Mouse (Mus musculus) MEL (cell line): Measurements from ENCODE around the gene Wdsub1. TPM values are rescaled to one million over a fixed set of nuclear protein-coding genes. Genes with fewer than 3 reads are reported as not detected.

ENCODE experiments used
- DNase-seq: peaks from one replicate; pipeline ENCODE4 v3.0.0; 2011; ENCODE audit warnings: low read depth, low spot score
- H3K27ac ChIP-seq: 2 replicates; pipeline ENCODE4 v1.5.1; 2012; ENCODE audit warnings: low read depth, mild to moderate bottlenecking, control low read depth, low read length, moderate library complexity; ENCODE audit not compliant: control insufficient read depth
- H3K27me3 ChIP-seq, 2 experiments: fragments of 150-350 bp in 1 of 2; sonication (generic) in 1 of 2; 2 replicates each; pipeline ENCODE4 v1.6.1; 2012; ENCODE audit warnings: low read length in 2 of 2, mild to moderate bottlenecking in 2 of 2, improper control_type of control experiment in 1 of 2, moderate library complexity in 1 of 2; ENCODE audit not compliant: insufficient read depth in 2 of 2, control insufficient read depth in 1 of 2
- H3K36me3 ChIP-seq, 2 experiments: 2 replicates each; pipeline ENCODE4 v1.6.1; 2012 to 2014; ENCODE audit warnings: low read length in 2 of 2, improper control_type of control experiment in 1 of 2, inconsistent platforms in 1 of 2, mild to moderate bottlenecking in 1 of 2; ENCODE audit not compliant: insufficient read depth in 2 of 2, control insufficient read depth in 1 of 2
- H3K4me1 ChIP-seq, 2 experiments: fragments of 150-350 bp in 1 of 2; sonication (generic) in 1 of 2; 2 replicates each; pipeline ENCODE4 v1.6.1; 2012; ENCODE audit warnings: low read length in 2 of 2, improper control_type of control experiment in 1 of 2, mild to moderate bottlenecking in 1 of 2; ENCODE audit not compliant: insufficient read depth in 2 of 2, control insufficient read depth in 1 of 2
- H3K4me3 ChIP-seq, 2 experiments: fragments of 150-350 bp in 1 of 2; sonication (generic) in 1 of 2; 2 replicates each; pipeline ENCODE4 v1.5.1; 2012; ENCODE audit warnings: low read depth in 2 of 2, low read length in 2 of 2, mild to moderate bottlenecking in 2 of 2, moderate library complexity in 2 of 2, control low read depth in 1 of 2, improper control_type of control experiment in 1 of 2; ENCODE audit not compliant: control insufficient read depth in 1 of 2, insufficient read depth in 1 of 2
- H3K79me2 ChIP-seq: 2 replicates; pipeline ENCODE4 v1.6.1; 2012; ENCODE audit warnings: mild to moderate bottlenecking, low read length, moderate library complexity; ENCODE audit not compliant: control insufficient read depth, poor library complexity, insufficient read depth
- H3K9ac ChIP-seq: 2 replicates; pipeline ENCODE4 v1.6.1; 2012; ENCODE audit warnings: low read depth, mild to moderate bottlenecking, control low read depth, low read length, moderate library complexity; ENCODE audit not compliant: control insufficient read depth, poor library complexity, severe bottlenecking
- H3K9me3 ChIP-seq: fragments of 150-350 bp; sonication (generic); replicated peaks from 2 replicates; pipeline ENCODE4 v1.6.1; 2012; ENCODE audit warnings: mild to moderate bottlenecking, low read length, improper control_type of control experiment, moderate library complexity; ENCODE audit not compliant: insufficient read depth
- BHLHE40 ChIP-seq: IDR thresholded peaks from 2 replicates; pipeline ENCODE4 v1.6.1; 2012; ENCODE audit warnings: low read depth, mild to moderate bottlenecking, inconsistent platforms, low read length, improper control_type of control experiment, borderline replicate concordance
- CHD2 ChIP-seq: IDR thresholded peaks from 2 replicates; pipeline ENCODE4 v1.6.1; 2011; ENCODE audit warnings: low read length, improper control_type of control experiment
- CTCF ChIP-seq, 3 experiments: IDR thresholded peaks in 2 of 3; conservative IDR thresholded peaks in 1 of 3; 2 replicates each; pipeline ENCODE4 v1.5.1; 2011 to 2012; ENCODE audit warnings: low read length in 3 of 3, low read depth in 2 of 3, mild to moderate bottlenecking in 2 of 3, improper control_type of control experiment in 1 of 3, inconsistent platforms in 1 of 3, mixed read lengths in 1 of 3, moderate library complexity in 1 of 3; ENCODE audit not compliant: control insufficient read depth in 1 of 3, insufficient read depth in 1 of 3, poor library complexity in 1 of 3, severe bottlenecking in 1 of 3
- ELF1 ChIP-seq: IDR thresholded peaks from 2 replicates; pipeline ENCODE4 v1.6.1; 2014; ENCODE audit warnings: low read depth, mild to moderate bottlenecking, inconsistent platforms, low read length, improper control_type of control experiment, moderate library complexity
- GABPA ChIP-seq: IDR thresholded peaks from 2 replicates; pipeline ENCODE4 v1.6.1; 2012; ENCODE audit warnings: low read depth, mild to moderate bottlenecking, inconsistent platforms, low read length, improper control_type of control experiment, moderate library complexity
- GATA1 ChIP-seq: IDR thresholded peaks from 2 replicates; pipeline ENCODE4 v1.6.1; 2011; ENCODE audit warnings: low read depth, low read length, improper control_type of control experiment
- HCFC1 ChIP-seq: IDR thresholded peaks from 2 replicates; pipeline ENCODE4 v1.6.1; 2012; ENCODE audit warnings: low read depth, mild to moderate bottlenecking, inconsistent platforms, low read length, improper control_type of control experiment, moderate library complexity
- KAT2A ChIP-seq: conservative IDR thresholded peaks from 2 replicates; pipeline ENCODE4 v1.6.1; 2012; ENCODE audit warnings: low read depth, low read length, improper control_type of control experiment, inconsistent platforms
- MAX ChIP-seq: IDR thresholded peaks from 2 replicates; pipeline ENCODE4 v1.6.1; 2011; ENCODE audit warnings: low read length, improper control_type of control experiment
- MEF2A ChIP-seq: IDR thresholded peaks from 2 replicates; pipeline ENCODE4 v1.6.1; 2014; ENCODE audit warnings: low read depth, mild to moderate bottlenecking, inconsistent platforms, low read length, improper control_type of control experiment; ENCODE audit not compliant: poor library complexity, insufficient replicate concordance, severe bottlenecking; ENCODE audit errors: extremely low read depth
- MXI1 ChIP-seq: IDR thresholded peaks from 2 replicates; pipeline ENCODE4 v1.6.1; 2011; ENCODE audit warnings: mild to moderate bottlenecking, low read depth, low read length, improper control_type of control experiment
- MYC ChIP-seq: IDR thresholded peaks from 2 replicates; pipeline ENCODE4 v1.6.1; 2011; ENCODE audit warnings: low read depth, mild to moderate bottlenecking, low read length, improper control_type of control experiment, moderate library complexity
- NRF1 ChIP-seq: IDR thresholded peaks from 2 replicates; pipeline ENCODE4 v1.6.1; 2014; ENCODE audit warnings: low read depth, mild to moderate bottlenecking, inconsistent platforms, low read length, improper control_type of control experiment, moderate library complexity; ENCODE audit not compliant: poor library complexity, insufficient read depth, severe bottlenecking
- RCOR1 ChIP-seq: IDR thresholded peaks from 2 replicates; pipeline ENCODE4 v1.6.1; 2012; ENCODE audit warnings: low read depth, mild to moderate bottlenecking, inconsistent platforms, low read length, improper control_type of control experiment
- SMC3 ChIP-seq: IDR thresholded peaks from 2 replicates; pipeline ENCODE4 v1.6.1; 2011; ENCODE audit warnings: low read depth, low read length, improper control_type of control experiment
- TAL1 ChIP-seq: IDR thresholded peaks from 2 replicates; pipeline ENCODE4 v1.6.1; 2012; ENCODE audit warnings: mild to moderate bottlenecking, inconsistent platforms, low read length, moderate library complexity, mixed read lengths
- TBP ChIP-seq: IDR thresholded peaks from 2 replicates; pipeline ENCODE4 v1.8.0; 2011; ENCODE audit warnings: low read depth, low read length, improper control_type of control experiment
- TCF12 ChIP-seq: IDR thresholded peaks from 2 replicates; pipeline ENCODE4 v1.6.1; 2014; ENCODE audit warnings: low read depth, mild to moderate bottlenecking, inconsistent platforms, low read length, improper control_type of control experiment, moderate library complexity
- UBTF ChIP-seq: IDR thresholded peaks from 2 replicates; pipeline ENCODE4 v1.6.1; 2012; ENCODE audit warnings: low read depth, mild to moderate bottlenecking, inconsistent platforms, low read length, improper control_type of control experiment, moderate library complexity, borderline replicate concordance; ENCODE audit not compliant: insufficient read depth
- ZC3H11A ChIP-seq: IDR thresholded peaks from 2 replicates; pipeline ENCODE4 v1.6.1; 2012; ENCODE audit warnings: low read depth, mild to moderate bottlenecking, inconsistent platforms, low read length, improper control_type of control experiment
- ZKSCAN1 ChIP-seq: IDR thresholded peaks from 2 replicates; pipeline ENCODE4 v1.6.1; 2012; ENCODE audit warnings: low read depth, mild to moderate bottlenecking, inconsistent platforms, low read length, improper control_type of control experiment, moderate library complexity
- ZMIZ1 ChIP-seq: IDR thresholded peaks from 2 replicates; pipeline ENCODE4 v1.6.1; 2012; ENCODE audit warnings: low read depth, mild to moderate bottlenecking, inconsistent platforms, low read length, improper control_type of control experiment, moderate library complexity
- ZNF384 ChIP-seq: IDR thresholded peaks from 2 replicates; pipeline ENCODE4 v1.6.1; 2012; ENCODE audit warnings: low read depth, mild to moderate bottlenecking, inconsistent platforms, low read length, improper control_type of control experiment
- polyA plus RNA-seq, 2 experiments: library from polyadenylated mRNA; stranded (reverse) in 1 of 2; unstranded in 1 of 2; fragments of >175 nt in 1 of 2; fragments of >200 nt in 1 of 2; gene quantifications; 2 replicates each; pipeline versions ENCODE4 v1.2.1 to v1.2.4; 2012; ENCODE audit warnings: low replicate concordance in 2 of 2, low read depth in 1 of 2; ENCODE audit not compliant: insufficient read length in 2 of 2, insufficient read depth in 1 of 2, missing spikeins in 1 of 2
- total RNA-seq: library from RNA; depleted of rRNA; stranded (reverse); fragments of 300-350 nt; gene quantifications from 2 replicates; pipeline ENCODE4 v1.2.3, GENCODE M21; 2012

Gene Wdsub1
- total and polyA plus RNA-seq, 3 experiments, result 16.5 to 19.5 TPM; not detected in 1

- no peak for DNase-seq
- no peaks in the 10 kb centered on the region for H3K9me3 ChIP-seq
- H3K36me3 ChIP-seq, result no peaks in the 10 kb centered on the region
- TF ChIP-seq ZNF384 (no peak), MXI1 (no peak), HCFC1 (no peak), TCF12 (no peak), NRF1 (no peak), ZC3H11A (no peak), ZKSCAN1 (no peak), GABPA (no peak), MEF2A (no peak), CHD2 (no peak), RCOR1 (no peak), CTCF (IDR thresholded peaks at IDR 0.05 in 2 of 3, conservative IDR thresholded peaks at IDR 0.05 in 1 of 3; ENCODE audit: control insufficient read depth in 1 of 3, insufficient read depth in 1 of 3, low read depth in 2 of 3, low read length in 3 of 3, poor library complexity in 1 of 3, severe bottlenecking in 1 of 3) (no peak), TAL1 (no peak), TBP (no peak), ELF1 (no peak), MYC (no peak), GATA1 (no peak), MAX (no peak), UBTF (no peak), ZMIZ1 (no peak)
- H3K4me1 ChIP-seq, result no peaks in the 10 kb centered on the region
- H3K9ac ChIP-seq, result no peak overlapping the region
- peaks cover 0 to 4% of the 10 kb centered on the region in 2 experiments; a peak in 1 of 4 replicates for H3K27me3 ChIP-seq
- H3K4me3 ChIP-seq, result no peak overlapping the region
- H3K27ac ChIP-seq, result no peak overlapping the region
- H3K79me2 ChIP-seq, result no peaks in the 10 kb centered on the region
Measured at GRCm38 (mm10) chr2:59820088-59820487, 62.3 kb downstream of the Wdsub1 start.

DNA sequence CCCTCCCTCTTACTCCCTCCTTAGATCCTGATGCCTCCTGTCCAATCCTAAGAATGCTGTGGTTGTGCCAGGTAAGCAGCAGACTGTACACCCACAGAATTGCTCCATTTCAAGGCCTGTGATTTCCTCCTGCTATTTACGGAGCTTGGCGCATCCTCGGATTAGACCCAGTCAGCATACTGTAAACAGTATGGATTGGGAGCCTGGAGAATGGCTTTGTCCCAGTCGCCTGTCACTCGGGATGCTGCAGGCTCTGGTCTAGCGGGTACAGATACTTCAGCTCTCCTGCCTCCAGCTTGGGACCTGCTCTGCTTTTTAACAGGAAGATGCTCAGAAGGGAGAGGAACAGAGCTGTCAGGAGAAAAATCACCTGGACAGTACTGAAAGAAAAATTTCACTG is 63.0 kb downstream of the Wdsub1 start:
- H3K9me3 ChIP-seq, result no peaks in the 10 kb centered on the region
- H3K27me3 ChIP-seq, result peaks cover 0 to 4% of the 10 kb centered on the region in 2 experiments; a peak in 1 of 4 replicates
- no peak overlapping the region for H3K27ac ChIP-seq
- no peak overlapping the region for H3K4me3 ChIP-seq
- H3K9ac ChIP-seq, result no peak overlapping the region
- no peak for DNase-seq
- TF ChIP-seq BHLHE40 (no peak), ELF1 (no peak), KAT2A (no peak), MEF2A (no peak), NRF1 (no peak), SMC3 (no peak), MAX (no peak), GATA1 (no peak), TBP (no peak)
- H3K4me1 ChIP-seq, result no peaks in the 10 kb centered on the region
- H3K36me3 ChIP-seq, result no peaks in the 10 kb centered on the region
- H3K79me2 ChIP-seq, result no peaks in the 10 kb centered on the region
